Mouse (Mus musculus) regulatory T cell (primary cell): ENCODE data around the gene Gm37240.

Source experiments
- in situ Hi-C: fragments of 300-600 bp; cut with MboI, MseI; formaldehyde crosslinking; loops from one replicate; pipeline ENCODE4 v1.15.1; 2025; ENCODE audit warnings: high pct_unique_total_duplicates

Gm37240 gene

DNA sequence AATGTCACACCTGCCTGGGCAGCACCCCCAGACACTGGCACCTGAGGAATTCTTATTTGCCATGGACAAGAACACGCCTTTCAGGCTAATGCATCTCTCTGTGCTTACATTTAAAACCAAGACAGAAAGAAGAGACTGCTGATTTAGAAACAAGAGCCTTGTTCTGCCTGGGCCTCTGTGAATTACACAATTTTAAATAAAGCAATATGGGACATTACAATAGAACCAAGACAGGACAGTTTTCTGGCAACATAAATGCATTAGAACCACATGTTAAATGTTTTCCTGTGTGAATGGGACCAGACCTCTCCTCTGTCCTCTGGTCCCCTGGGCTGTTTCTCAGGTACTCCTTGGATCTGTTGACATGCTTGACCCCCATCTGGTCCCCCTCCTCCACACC is 1111.2 kb downstream of the Gm37240 start:
- in situ Hi-C loops: loop anchor here (5.0 kb wide), 1 partner anchor 39 kb away; no protein-coding TSS in a partner anchor

DNA sequence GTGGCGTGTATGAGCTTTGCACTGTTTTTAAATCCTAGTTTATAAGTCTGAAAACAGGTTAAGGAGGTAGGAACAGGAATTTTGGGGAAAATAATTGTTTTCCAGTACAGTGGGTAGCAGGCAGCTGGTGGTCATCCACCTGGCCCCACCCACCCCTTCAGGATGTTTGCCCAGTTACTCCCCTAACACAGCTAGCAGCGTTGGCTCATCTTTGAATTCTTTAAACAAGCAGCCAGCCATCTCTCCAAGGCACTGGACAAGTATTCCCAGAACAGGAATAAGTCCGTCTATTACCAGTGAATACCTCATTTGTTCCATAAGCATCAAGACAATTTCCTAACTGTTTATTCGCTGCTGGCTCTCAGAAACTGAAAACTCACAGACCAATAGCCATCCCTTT is 1111.7 kb downstream of the Gm37240 start:
- in situ Hi-C loops: loop anchor here (5.0 kb wide), 1 partner anchor 38 kb away; no protein-coding TSS in a partner anchor

GRCm38 (mm10) chr3:84775067-84775423 is 1112.3 kb downstream of the Gm37240 start:
- in situ Hi-C loops: loop anchor here (5.0 kb wide), 1 partner anchor 38 kb away; no protein-coding TSS in a partner anchor

- in situ Hi-C loops: loop anchor here (5.0 kb wide), 1 partner anchor 37 kb away; no protein-coding TSS in a partner anchor
Measured at GRCm38 (mm10) chr3:84774246-84775066, 1112.9 kb downstream of the Gm37240 start.

DNA sequence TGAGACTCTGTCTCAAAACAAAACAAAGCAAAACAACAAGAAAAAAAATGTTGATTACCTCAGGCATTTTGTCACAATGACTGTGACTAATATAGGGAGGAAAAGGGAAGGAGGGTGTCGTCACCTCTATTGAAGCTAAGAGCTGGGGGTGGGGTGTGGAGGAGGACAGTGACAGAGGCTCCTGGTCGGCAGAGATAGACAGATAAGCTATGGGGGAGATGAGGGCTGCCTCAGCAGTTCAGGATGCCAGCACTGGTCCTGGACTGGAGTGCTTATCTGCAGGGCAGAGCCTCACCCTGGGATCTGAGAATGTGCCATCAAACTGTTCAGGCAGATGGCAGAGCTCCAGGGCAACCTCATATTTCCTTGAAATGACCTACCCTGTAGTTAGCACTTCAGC is 1115.3 kb downstream of the Gm37240 start:
- in situ Hi-C loops: no loop called here

GRCm38 (mm10) chr3:84770518-84770917 is 1116.8 kb downstream of the Gm37240 start:
- in situ Hi-C loops: no loop called here

GRCm38 (mm10) chr3:84769411-84769810 is 1117.9 kb downstream of the Gm37240 start:
- in situ Hi-C loops: no loop called here

DNA sequence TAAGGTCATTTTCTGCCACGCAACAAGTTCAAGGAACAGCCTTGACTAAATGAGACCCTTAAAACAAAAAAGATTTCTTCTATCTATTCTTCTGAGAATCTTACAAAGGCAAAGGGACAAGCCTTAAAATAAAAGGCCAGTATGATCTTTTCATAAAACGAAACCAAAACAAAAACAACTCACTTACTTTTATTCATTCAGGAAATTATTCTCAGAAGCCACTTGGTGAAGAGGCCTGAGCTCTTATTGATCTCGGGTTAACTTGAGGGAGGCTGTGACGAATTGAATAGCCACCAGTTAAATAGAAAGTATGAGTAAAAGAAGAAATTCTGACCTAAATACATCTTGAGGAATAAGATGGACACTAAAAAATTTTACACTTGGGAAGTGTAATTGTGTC is 1118.4 kb downstream of the Gm37240 start:
- in situ Hi-C loops: no loop called here

- in situ Hi-C loops: no loop called here
Measured at GRCm38 (mm10) chr3:84753816-84754215, 1133.5 kb downstream of the Gm37240 start.

DNA sequence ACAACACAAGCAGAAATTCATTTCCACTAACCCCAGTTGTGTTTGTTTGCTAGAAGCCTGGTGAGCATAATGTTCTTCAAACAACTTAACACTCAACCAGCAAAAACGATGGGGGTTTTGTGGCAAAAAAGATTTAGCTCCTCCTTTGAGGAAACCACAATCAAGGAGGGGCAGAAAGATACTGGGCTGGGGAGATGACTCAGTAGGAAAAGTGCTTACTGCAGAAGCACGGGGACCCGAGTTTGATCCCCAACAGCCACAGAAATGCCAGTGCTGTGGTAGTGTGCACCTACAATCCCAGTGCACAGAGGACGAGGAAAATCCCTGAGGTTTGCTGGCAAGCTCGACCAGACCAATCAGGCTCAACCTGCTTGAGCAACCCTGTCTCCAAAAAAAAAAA is 1138.1 kb downstream of the Gm37240 start:
- in situ Hi-C loops: no loop called here

GRCm38 (mm10) chr3:84748139-84748538 is 1139.2 kb downstream of the Gm37240 start:
- in situ Hi-C loops: no loop called here

DNA sequence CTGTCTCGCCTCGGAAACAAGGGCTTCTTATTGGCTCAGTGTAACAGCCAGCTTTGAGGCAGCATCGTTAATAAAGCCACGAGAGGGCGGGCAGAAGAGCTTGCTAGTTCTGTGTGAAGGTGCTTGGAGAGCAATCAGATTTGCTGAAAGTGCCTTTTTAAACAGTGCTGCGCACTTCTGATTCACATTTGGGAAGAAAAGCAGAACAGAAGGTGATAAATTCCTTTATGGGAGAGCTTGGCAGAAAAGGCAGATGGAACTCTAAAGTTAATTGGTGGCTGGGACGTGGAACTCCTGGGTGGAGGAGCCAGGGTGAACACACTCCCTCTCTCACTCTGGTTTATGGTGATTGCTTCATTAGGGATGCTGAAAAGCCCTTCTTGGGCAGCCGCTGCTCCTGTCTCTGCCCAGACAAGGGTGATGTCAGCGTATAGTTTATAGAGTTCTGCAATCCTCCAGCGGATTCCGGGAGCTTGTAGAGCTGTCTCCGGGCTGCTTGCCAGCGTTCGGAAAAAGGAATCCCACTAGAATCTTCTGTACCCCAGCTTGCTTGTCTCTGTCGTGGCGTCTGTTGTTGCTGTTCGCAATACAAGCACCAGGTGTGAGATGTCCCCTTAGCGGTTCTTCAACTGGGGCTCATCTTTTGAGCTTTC is 1141.7 kb downstream of the Gm37240 start:
- in situ Hi-C loops: no loop called here

GRCm38 (mm10) chr3:84744707-84745106 is 1142.6 kb downstream of the Gm37240 start:
- in situ Hi-C loops: no loop called here

GRCm38 (mm10) chr3:84740050-84740596 is 1147.2 kb downstream of the Gm37240 start:
- in situ Hi-C loops: no loop called here

DNA sequence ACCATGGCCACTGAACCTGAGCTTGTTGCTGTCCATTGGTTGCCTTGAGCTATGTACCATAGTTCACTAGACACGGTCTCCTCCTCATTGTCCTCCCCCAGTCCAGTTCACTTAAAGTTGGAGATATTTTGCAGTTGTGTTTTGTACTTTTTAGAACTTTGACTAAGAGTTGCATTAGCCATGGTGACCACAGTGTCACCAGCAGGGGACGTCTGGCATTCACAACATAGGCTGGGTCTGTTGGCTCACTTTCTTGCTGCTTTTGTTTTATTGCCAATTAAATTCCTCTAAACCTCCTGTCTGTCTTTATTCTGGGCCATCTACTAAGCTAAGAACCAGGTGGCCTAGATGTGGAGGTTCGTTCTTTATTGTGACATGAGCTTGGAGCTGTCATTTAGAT is 1150.2 kb downstream of the Gm37240 start:
- in situ Hi-C loops: loop anchor here (5.0 kb wide), 1 partner anchor 40 kb away; no protein-coding TSS in a partner anchor

DNA sequence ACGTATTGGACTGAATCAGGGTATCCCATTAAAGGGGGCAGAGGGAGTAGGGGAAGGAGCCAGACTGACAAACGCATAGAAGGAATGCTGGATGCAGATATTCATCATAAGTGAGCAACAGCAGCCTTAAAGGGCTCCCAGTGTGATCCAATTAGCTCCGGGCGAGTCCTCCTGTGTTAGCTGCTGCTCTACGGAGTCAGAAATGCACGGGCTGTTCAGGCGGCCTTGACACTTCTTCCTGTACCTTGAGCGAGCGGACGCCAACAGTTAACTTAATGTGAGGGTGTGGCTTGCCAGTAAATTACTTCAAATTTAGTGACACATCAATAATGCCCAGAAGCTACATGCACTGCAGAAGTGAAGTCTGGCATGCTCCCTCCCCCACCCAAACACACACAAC is 1151.6 kb downstream of the Gm37240 start:
- in situ Hi-C loops: loop anchor here (5.0 kb wide), 1 partner anchor 42 kb away; no protein-coding TSS in a partner anchor

DNA sequence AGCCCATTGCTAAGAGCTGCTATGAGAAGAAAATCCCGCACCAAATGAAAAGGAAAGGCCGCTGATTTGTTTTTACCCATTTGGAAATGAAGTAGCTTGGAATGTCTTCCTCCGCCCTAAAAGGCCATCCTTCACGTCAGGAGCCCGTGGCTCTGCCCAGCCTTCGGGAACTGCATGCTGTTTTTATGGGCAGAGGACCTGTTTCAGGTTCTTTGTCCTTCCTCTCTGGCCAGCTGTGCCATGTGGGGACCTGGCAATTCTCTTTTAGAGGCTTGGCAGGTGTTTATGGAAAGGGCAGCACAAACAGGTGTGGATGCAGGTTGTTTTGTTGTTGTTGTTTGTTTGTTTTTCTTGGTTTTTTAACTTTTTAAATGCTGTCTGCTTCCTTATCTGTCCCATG is 1154.8 kb downstream of the Gm37240 start:
- in situ Hi-C loops: no loop called here

DNA sequence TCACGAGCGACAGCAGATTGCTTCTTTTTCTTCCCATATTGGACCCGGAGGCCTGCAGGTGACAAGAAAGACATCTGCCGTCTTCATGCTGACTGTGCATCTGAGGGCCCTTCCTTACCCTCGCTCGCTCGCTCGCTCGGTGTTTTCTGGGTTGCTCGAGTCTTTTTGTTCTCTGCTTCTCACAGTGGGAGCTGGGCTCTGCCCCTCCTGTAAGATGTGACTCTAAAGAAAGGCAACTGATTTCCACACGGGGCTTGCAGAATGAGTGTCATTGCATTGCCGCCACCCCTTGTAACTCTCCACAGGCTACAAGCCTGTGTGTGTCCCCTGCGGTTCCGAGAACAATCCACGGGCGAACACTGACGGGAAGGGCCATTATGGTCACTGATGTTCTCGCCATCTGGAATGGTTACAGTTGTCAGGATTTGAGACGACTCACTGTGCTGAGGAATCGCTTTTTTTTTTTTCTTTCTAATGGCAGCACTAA is 1155.3 kb downstream of the Gm37240 start:
- in situ Hi-C loops: no loop called here

- in situ Hi-C loops: no loop called here
Measured at GRCm38 (mm10) chr3:84731403-84732015, 1155.8 kb downstream of the Gm37240 start.

- in situ Hi-C loops: no loop called here
Measured at GRCm38 (mm10) chr3:84731003-84731402, 1156.3 kb downstream of the Gm37240 start.

- in situ Hi-C loops: no loop called here
Measured at GRCm38 (mm10) chr3:84729806-84730205, 1157.5 kb downstream of the Gm37240 start.

DNA sequence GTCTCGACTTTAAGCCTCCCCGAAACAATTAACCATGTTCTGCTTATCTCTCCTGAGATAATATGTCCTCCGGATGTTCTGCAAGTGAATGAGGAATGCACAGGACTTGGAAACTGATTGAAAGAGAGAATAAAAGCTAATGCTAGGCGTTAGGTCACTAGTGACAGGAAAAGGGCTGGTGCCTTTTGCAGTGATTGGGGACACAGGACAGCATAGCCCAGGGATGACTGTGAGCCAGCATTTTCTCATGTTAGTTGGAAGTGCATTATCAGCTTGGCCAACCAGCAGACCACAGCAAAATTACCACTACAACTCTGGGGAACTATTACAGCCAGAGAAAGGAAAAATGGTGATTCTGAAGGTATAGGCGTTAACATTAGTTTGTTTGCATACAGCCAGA is 1163.3 kb downstream of the Gm37240 start:
- in situ Hi-C loops: no loop called here
